Mouse (Mus musculus) left cerebral cortex, postnatal 25 days (tissue): Measurements from ENCODE around the gene Gm13090. TPM values are rescaled to one million over a fixed set of nuclear protein-coding genes. Genes with fewer than 3 reads are reported as not detected.

Source experiments
- DNase-seq, 2 experiments: peaks; one replicate each; pipeline ENCODE4 v3.0.0; 2022; ENCODE audit warnings: low spot score in 2 of 2, mixed read lengths in 1 of 2
- intact Hi-C: fragments of 180-260 bp; cut with DNase I; formaldehyde crosslinking; loops from one replicate; pipeline ENCODE4 v1.15.1; 2025
- total RNA-seq, 2 experiments: library from RNA; stranded (reverse); gene quantifications; 2 replicates each; pipeline ENCODE4 v1.2.3; 2021

Gm13090 gene
- not detected for total RNA-seq

- intact Hi-C loops = no loop called here
- DNase-seq = no peak
These were observed at the start of gene Gm13090 for GRCm38 (mm10) chr4:151089270-151089669. Gm13090 (plus strand) TSS chr4:151089570.

DNA sequence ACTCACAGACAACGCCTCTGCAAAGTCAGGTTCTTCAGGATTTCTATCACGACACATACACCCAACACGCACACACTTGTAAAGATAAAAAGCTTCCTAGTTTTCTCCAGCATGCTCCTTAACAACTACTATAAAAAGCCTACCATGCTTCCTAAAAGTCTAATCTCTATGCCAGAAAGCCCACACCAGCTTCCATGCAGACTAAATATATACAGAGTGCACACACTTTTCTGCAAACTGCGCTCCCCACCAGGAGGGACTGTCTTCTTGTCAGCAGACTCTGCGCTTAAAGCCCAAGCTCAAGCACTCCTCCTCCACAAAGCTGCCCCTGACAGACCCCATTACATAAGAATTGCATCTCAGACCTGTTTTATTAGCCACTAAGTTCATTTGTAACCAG lies 47.9 kb upstream of the Gm13090 start:
- intact Hi-C loops = loop anchor here (1.0 to 5.0 kb wide), 2 partner anchors 86 to 100 kb away; no protein-coding TSS in a partner anchor
- peak; percentile 42 to 88 for DNase-seq

GRCm38 (mm10) chr4:151043281-151043680 lies 46.1 kb upstream of the Gm13090 start:
- intact Hi-C loops = loop anchor here (5.0 kb wide), 1 partner anchor 84 kb away; no protein-coding TSS in a partner anchor
- DNase-seq = peak in 1 of 2 experiments; percentile 28

DNA sequence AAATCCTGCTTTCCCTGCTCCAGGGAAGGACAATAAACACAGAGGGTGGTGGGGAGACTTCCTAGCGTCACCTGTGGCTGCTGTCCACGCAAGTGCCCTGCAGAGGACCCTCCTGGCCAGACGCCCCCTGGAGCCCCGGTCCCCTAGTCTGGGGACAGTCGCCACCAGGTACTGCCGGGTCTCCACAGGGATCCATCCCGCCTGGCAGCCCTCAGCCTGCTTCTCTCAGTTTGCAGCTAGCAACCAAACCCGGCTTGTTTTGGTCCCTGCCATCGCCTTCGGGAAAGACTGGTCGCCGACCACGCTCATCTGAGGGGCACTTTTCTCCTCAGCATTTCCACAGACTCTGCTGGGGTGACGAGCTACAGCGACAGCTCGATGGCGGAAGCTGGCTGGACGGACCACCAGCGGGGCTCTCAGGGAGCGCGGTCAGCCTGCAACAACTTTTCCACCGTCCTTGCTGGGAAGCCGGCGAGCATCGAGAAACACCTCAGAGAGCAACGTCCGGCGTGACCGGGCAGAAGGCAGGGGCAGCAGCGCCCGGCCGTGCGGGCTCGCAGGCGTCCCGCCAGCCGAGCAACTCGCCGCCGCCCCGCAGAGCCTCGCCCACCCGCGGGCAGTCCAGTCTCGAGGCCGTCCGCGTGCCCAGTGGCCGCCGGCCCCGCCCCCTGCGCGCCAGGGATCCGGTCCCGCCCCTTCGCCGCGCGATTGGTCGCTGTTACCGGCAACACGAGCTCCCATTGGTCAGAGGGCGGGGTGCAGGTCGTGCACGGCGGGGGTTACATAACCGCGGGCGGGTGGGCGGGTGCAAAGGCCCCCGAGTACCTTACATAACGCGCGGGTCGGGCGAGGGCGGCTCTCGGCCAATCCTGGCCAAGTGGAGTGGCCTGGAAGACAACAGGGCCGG lies 45.1 kb upstream of the Gm13090 start, which contains the start of gene Per3:
Gene Per3, minus strand, starts transcription at position 629 of the 907 bp plus-strand sequence.
- peak; percentile 98 to 99 for DNase-seq
- intact Hi-C loops = loop anchor here (5.0 kb wide), 1 partner anchor 83 kb away; no protein-coding TSS in a partner anchor

DNA sequence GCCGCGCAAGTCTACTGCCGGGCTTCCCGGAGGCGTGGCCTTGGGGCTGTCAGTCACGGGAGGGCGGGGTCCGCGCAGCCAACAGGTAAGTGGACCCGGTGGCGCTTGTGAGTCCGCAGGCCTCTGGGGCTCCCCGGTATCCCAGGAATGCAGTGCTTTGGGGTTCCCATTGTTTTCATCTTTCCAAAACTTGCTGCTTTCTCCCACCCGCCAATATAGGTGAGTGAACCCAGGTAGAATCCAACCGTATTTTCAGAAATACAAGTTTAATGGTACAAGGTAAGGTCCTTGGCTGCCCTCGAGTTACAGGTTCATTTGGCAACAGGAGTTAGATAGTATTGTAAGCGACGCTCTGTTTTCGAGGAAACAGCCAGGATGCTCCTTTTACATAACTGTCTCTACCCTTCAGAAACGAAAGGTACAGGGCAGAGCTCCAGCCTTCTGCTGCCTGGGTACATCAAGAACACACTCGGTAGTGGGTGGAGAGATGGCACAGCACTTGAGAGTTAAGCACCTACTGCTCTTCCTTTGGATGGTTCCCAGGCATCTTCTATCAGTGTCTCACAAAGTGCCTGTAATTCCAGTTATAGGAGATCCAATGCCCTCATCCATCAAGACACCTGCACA lies 44.3 kb upstream of the Gm13090 start:
- DNase-seq = peak; percentile 39 to 77
- intact Hi-C loops = loop anchor here (5.0 kb wide), 1 partner anchor 82 kb away; no protein-coding TSS in a partner anchor

GRCm38 (mm10) chr4:151046524-151046923 lies 42.8 kb upstream of the Gm13090 start:
- no peak for DNase-seq
- intact Hi-C loops = no loop called here

DNA sequence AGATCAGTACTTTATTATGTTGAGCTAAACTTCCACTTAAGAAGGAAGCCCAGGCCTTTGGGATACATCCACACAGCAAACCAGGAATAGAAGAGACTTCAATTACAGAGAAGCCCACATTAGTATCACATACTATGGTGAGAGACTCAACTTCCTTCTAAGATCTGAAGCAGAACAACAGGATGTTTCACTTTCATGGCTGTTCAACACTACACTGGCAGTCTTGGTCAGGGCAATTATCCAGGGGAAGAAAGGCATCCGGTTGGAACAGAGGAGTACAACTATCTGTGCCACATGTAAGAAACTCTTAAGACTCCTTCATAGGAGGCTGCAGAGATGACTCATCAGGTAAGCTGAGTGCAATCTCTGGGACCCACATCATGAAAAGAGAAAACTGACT lies 38.2 kb upstream of the Gm13090 start:
- intact Hi-C loops = no loop called here

DNA sequence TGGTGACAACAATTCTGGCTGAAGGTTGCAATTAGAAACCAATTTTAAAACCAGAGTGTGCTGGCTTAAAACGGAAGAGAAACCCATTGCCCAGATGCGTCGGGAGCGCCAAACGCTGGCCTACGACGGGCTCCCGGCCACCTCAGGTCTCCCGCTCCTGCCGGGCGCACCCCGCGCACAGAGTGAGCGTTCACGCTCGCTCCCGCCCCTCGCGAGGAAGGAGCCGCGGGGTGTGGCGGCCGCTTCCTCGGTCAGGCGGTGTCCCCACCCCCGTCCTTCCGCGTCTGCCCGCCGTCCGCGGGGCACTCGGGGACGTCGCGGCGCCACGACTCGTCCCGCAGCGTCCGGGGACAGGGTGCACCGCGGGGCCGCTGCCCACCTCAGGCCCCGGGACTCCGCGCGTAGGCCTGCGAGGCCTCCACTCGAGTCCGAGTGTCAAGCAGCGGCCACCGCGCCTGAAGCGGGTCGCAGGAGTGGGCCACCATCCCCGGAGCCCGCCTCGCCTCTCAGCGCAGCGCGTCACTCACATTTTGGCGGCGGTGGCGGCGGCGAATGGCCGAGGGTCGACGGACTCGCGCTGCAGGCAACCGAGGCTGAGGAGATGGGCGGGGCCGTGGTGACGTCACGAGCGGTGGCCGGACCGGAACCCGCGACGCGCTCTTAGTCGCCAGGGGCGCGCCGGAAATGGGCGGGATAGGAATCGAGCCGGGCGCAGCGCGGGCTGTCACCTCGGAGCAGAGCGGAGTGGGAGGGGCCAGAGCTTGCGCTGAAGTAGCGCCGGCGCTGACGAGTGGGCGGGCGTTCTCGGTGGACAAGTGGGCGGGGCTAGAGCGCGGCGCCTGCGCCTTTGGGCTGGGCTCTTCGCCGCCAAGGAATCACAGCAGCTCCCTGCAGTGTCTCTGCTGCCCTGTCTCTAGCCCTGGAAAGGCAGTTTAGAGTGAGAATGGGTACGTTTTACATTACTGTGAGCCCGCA lies 31.7 kb upstream of the Gm13090 start, which contains the start of gene Vamp3:
Gene Vamp3, minus strand, starts transcription at position 617 of the 975 bp plus-strand sequence.
- intact Hi-C loops = no loop called here
- DNase-seq = peak; percentile 99

More for the DNA sequence above, 38.2 kb upstream of the Gm13090 start:
- DNase-seq = peak in 1 of 2 experiments; percentile 47

GRCm38 (mm10) chr4:151058634-151059033 lies 30.7 kb upstream of the Gm13090 start:
- intact Hi-C loops = no loop called here
- DNase-seq = no peak

GRCm38 (mm10) chr4:151059566-151059965 lies 29.8 kb upstream of the Gm13090 start:
- DNase-seq = no peak
- intact Hi-C loops = no loop called here

DNA sequence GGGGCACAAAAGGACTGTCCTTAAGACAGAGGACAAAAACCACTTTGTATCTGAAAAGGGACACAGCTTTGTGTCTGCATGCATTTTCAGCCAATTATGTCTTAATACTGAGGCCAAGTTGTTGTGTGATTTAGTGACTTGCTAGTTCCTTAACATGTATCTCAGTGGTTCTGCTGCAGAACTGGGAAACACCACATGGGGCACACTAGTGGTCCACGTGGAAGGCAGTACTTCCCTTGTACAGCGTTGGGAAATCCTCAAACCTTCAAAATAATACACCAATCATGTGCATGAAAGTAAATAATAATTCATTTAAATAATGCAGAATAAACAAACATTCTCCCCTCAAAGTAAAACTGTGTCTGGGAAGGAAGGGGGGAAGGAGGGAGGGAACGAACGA lies 20.6 kb upstream of the Gm13090 start:
- intact Hi-C loops = no loop called here
- no peak for DNase-seq

- DNase-seq = no peak
- intact Hi-C loops = no loop called here
These were observed 18.4 kb upstream of the Gm13090 start for GRCm38 (mm10) chr4:151070962-151071361.

DNA sequence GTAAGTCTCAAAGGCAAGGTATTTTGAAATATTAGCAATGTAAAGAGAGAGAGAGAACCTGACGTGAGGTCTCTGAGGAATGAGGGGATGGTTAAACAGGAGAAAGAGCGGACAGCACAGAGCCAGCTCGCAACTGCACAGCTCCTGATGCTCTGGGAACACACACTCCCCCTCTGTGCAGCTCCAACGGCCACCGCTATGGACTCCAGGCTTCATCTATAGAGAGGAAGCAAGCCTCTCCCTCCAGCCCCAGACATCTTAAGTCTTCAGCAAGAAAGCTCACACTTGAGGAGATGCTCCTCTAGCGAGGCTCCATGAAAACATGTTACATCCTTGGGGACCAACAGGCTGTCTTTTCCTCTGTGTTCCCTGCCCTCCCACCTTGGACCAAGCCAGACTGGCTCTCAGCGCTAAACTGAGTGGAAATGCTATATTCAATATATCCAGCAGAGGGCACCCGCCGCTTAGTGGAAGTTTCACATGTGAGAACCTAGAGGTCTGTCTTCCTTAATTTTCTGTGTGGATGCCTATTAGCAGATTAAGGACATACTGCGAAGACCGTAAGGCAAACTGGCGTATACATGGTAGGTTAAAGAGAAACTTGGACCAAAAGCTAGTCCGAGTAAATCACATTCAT lies 16.1 kb upstream of the Gm13090 start:
- intact Hi-C loops = loop anchor here (1.0 kb wide), 1 partner anchor 66 kb away; no protein-coding TSS in a partner anchor
- DNase-seq = peak; percentile 74 to 86

- intact Hi-C loops = no loop called here
These were observed 14.6 kb upstream of the Gm13090 start for GRCm38 (mm10) chr4:151074817-151075216.

DNA sequence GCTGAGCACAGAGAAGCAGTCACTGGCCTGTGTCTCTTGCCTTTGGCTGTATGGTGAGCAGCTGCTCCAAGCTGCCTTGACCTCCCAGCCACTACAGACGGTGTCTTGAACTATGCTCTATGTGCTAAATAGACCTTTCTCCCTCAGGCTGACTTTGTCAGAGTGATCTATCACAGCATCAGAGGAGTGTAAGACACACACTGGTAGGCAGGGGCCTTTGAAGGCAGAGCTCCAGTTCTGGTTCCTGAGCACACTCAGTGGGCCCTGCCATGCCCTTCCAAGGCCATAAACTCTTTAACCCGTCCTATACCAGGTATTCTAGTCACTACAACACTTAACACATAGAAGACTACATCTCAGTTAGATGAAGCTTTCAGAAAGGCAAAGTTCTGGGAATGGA lies 8.0 kb upstream of the Gm13090 start:
- intact Hi-C loops = no loop called here
- DNase-seq = no peak

More at GRCm38 (mm10) chr4:151074817-151075216, 14.6 kb upstream of the Gm13090 start:
- no peak for DNase-seq

DNA sequence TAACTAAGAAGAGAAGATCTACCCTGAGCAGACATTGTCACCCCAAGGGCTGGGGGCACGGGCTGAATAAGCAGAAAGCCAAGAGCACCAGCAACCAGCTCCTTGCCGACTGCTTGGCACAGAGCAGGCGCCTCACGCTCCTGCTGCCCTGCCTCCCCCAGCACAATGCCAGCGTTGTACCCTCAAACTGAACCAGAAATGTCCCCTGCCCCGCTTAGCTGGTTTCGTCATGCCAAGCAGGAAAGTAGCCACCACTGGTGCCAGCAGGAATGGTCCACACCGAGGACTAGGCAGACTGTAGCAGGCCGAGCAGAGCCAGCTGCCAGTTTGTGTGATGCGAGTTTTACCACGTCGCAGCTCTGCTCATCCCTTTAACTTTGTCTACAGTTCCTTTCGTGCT lies 7.4 kb upstream of the Gm13090 start:
- DNase-seq = no peak
- intact Hi-C loops = no loop called here

DNA sequence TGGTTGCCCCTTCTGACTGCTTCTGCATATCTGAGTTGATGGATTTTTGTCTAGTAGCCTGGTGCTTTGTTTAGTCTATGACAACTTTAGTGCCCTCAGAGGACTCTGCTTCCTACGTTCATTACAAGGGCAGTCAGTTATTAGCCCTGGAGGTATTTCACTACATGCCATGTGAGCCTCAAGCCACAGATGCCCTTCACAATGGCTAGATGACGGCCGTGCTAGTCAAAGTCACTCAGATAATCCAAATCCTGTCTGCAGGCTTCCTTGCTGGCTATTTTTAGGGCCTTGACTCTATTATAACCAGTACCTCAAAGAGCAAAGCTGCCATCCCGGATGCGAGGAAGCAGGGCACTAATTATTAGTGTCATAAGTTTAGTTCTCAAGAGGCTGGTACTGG lies 6.3 kb upstream of the Gm13090 start:
- no peak for DNase-seq
- intact Hi-C loops = no loop called here

DNA sequence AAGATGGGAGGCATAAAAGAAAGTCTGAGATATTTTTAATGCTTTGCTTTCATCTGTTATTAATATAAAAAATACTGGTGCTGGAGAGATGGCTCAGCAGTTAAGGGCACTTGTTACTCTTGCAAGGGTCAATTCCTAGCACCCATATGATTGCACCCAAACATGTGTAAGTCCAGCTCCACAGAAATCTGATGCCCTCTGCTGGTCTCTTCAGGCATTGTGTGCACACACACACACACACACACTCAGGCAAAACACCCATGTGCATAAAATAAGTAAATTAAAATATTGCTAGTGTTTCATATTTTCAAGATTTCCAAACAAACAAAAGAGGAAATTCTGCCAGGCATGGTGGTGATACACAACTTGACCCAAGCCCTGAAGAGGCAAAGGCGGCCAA lies 2.0 kb upstream of the Gm13090 start:
- intact Hi-C loops = no loop called here
- DNase-seq = no peak

DNA sequence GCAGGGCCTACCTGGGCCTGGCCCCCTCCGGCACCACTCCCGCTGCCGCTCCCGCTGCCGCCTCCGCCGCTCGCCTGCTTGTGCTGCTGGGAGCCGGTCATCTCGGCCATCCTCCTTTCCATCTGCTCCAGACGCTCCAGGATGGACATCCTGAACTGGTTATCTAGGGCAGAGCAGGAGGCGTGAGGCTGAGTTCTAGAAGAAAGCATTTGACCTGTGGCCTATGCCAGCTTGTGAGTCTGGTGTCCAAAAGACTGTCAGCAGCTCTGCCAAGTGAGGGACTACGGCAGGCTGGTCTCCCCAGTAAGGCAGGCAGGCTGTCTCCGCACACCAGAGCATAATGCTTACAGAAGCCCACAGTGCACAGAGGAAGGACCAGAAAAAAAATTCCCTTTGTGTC lies 551 bp upstream of the Gm13090 start:
- intact Hi-C loops = no loop called here
- DNase-seq = peak in 1 of 2 experiments; percentile 48
